Mouse (Mus musculus) liver, embryonic 12.5 days (tissue): Measurements from ENCODE around the gene Osbpl6. TPM values are rescaled to one million over a fixed set of nuclear protein-coding genes. Genes with fewer than 3 reads are reported as not detected.

Experiments used
- ATAC-seq: fragments of 200-750 bp; cut with Nextera tagmentation; 2 replicates; pipeline ENCODE4 v1.8.0; 2017; ENCODE audit warnings: moderate number of reproducible peaks, mild to moderate bottlenecking, moderate library complexity
- H3K27ac ChIP-seq: fragments of 300-500 bp; sonication (generic); 2 replicates; pipeline ENCODE4 v1.5.1; 2016; ENCODE audit warnings: mild to moderate bottlenecking
- H3K27me3 ChIP-seq: fragments of 300-500 bp; sonication (generic); replicated peaks from 2 replicates; pipeline ENCODE4 v1.6.1; 2016; ENCODE audit warnings: mild to moderate bottlenecking, moderate library complexity
- H3K36me3 ChIP-seq: fragments of 300-500 bp; sonication (generic); 2 replicates; pipeline ENCODE4 v1.6.1; 2016; ENCODE audit warnings: mild to moderate bottlenecking, moderate library complexity
- H3K4me1 ChIP-seq: fragments of 300-500 bp; sonication (generic); 2 replicates; pipeline ENCODE4 v1.6.1; 2016
- H3K4me2 ChIP-seq: fragments of 300-500 bp; sonication (generic); 2 replicates; pipeline ENCODE4 v1.6.1; 2016; ENCODE audit warnings: mild to moderate bottlenecking, moderate library complexity
- H3K4me3 ChIP-seq: fragments of 300-500 bp; sonication (generic); 2 replicates; pipeline ENCODE4 v1.5.1; 2016; ENCODE audit warnings: mild to moderate bottlenecking, moderate library complexity
- H3K9ac ChIP-seq: fragments of 300-500 bp; sonication (generic); 2 replicates; pipeline ENCODE4 v1.6.1; 2016; ENCODE audit warnings: mild to moderate bottlenecking, moderate library complexity
- H3K9me3 ChIP-seq: fragments of 300-500 bp; sonication (generic); replicated peaks from 2 replicates; pipeline ENCODE4 v1.6.1; 2016; ENCODE audit warnings: mild to moderate bottlenecking, moderate library complexity
- WGBS: fragments of 180-500 bp; shearing (Covaris S2); methylation state at CpG from one replicate; pipeline ENCODE4 v1.1.7; 2016; ENCODE audit not compliant: insufficient replicate concordance; 5-methylcytosine and 5-hydroxymethylcytosine counted together
- polyA plus RNA-seq: library from polyadenylated mRNA; unstranded; fragments of >200 nt; fragmentation: Nextera tagmentation; extraction: Ambion mirVana; gene quantifications from 2 replicates; pipeline ENCODE4 v1.2.1, GENCODE M21; 2016

Gene Osbpl6
- polyA plus RNA-seq, 1 experiment from 2014 or later = 1.9 TPM

DNA sequence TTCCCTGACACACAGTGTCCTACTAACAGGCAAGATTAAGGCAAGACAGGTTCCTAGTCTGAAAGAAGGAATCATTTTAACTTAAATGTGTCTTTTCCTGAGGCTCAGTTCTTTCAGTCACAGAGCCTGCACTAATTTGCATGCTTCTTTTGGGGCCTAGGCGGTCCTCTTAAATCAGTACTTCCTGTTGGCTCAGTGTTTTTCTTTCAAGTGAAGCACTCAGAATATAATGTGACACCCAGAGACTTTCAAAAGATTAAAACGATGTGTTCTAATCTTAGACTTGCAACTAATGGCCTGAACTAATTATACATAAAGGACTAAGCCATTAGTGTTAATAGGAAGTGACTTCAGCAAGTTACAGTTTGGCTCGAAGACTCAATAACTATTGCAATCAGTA lies 23.0 kb downstream of the Osbpl6 start:
- H3K9ac ChIP-seq = no peak overlapping the region
- H3K4me3 ChIP-seq = no peak overlapping the region
- H3K4me2 ChIP-seq = no peak overlapping the region
- H3K4me1 ChIP-seq = no peaks in the 10 kb centered on the region
- no peaks in the 10 kb centered on the region for H3K36me3 ChIP-seq
- no peaks in the 10 kb centered on the region for H3K9me3 ChIP-seq
- no peak overlapping the region for H3K27ac ChIP-seq
- H3K27me3 ChIP-seq = no peaks in the 10 kb centered on the region
- 66% methylated on average over 3 of the region's 3 CpGs for WGBS
- ATAC-seq = no peak

DNA sequence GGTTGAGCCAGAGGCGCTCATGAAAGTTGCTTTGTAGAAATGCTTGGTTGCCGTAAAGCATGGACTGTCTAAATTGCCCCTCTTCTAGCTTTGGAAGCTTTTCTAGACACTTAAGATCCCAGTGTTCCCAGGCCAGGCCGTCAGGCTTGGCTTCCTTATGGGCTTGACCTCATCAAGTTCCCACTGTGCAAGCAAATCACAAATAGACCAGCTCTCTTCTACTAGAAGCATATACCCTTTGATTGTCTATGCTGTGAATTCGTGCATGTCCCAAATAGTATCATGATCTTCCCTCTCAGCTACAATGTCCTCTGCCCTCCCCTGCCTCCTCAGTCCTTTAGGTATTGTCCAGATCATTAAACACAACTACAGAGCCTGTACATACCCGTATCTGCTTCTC lies 23.5 kb downstream of the Osbpl6 start:
- H3K4me3 ChIP-seq = no peak overlapping the region
- ATAC-seq = no peak
- H3K9me3 ChIP-seq = no peaks in the 10 kb centered on the region
- H3K4me2 ChIP-seq = no peak overlapping the region
- 69% methylated on average over 5 of the region's 5 CpGs for WGBS
- H3K27me3 ChIP-seq = no peaks in the 10 kb centered on the region
- H3K27ac ChIP-seq = no peak overlapping the region
- no peak overlapping the region for H3K9ac ChIP-seq
- no peaks in the 10 kb centered on the region for H3K4me1 ChIP-seq
- no peaks in the 10 kb centered on the region for H3K36me3 ChIP-seq

DNA sequence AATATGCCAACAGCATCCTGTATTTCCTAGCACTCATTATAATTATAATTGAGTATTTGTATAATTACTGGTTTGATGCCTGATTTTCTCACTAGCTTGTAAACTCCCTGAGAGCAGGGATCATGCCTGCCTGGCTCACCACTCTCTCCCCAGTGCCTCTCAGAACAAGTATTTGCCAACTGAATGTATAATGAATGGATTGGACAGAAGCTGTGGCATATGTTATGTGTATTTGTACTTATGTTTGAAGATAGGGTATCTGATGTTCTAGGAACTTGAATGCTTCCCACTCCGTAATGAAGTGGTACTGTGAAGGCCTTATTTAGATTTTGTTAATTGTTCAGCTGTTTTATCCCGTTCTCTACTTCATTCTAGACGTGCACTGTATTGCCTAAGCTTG lies 24.2 kb downstream of the Osbpl6 start:
- no peak overlapping the region for H3K4me3 ChIP-seq
- no peaks in the 10 kb centered on the region for H3K36me3 ChIP-seq
- H3K4me1 ChIP-seq = no peaks in the 10 kb centered on the region
- H3K27me3 ChIP-seq = no peaks in the 10 kb centered on the region
- H3K9ac ChIP-seq = no peak overlapping the region
- H3K27ac ChIP-seq = no peak overlapping the region
- H3K9me3 ChIP-seq = no peaks in the 10 kb centered on the region
- no peak overlapping the region for H3K4me2 ChIP-seq
- WGBS = 64% methylated on average over 3 of the region's 3 CpGs
- ATAC-seq = no peak

DNA sequence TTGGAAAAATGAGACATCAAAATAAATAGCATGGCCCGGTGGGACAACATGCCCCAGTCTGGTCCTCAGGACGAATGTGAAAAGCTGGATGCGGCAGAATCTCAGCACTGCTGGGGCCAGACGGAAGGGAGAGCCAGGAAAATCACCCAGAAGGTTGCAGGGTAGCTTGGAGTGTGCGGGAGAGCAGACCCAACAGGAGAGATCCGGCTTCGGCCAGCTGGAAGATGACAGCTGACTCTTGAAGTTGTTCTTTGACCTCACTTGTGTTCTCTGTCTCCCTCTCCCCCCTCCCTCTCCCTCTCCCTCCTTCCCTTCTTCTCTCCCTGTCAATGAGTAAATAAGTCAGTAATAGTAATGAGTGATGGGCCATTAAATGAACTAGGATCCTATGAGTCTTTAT lies 27.9 kb downstream of the Osbpl6 start:
- Histone ChIP-seq H3K4me3 (no peak overlapping the region), H3K9ac (no peak overlapping the region), H3K27me3 (no peaks in the 10 kb centered on the region), H3K36me3 (no peaks in the 10 kb centered on the region), H3K27ac (no peak overlapping the region), H3K9me3 (no peaks in the 10 kb centered on the region), H3K4me1 (no peaks in the 10 kb centered on the region), H3K4me2 (no peak overlapping the region)
- 66% methylated on average over 7 of the region's 7 CpGs for WGBS
- no peak for ATAC-seq

- ATAC-seq = no peak
- Histone ChIP-seq H3K4me1 (no peaks in the 10 kb centered on the region), H3K4me2 (no peak overlapping the region), H3K27me3 (no peaks in the 10 kb centered on the region), H3K36me3 (no peaks in the 10 kb centered on the region), H3K9ac (no peak overlapping the region), H3K4me3 (no peak overlapping the region), H3K27ac (no peak overlapping the region), H3K9me3 (no peaks in the 10 kb centered on the region)
- WGBS = 66% methylated on average over 7 of the region's 7 CpGs
Observed at GRCm38 (mm10) chr2:76435667-76436239, 29.4 kb downstream of the Osbpl6 start.

GRCm38 (mm10) chr2:76437372-76437771 lies 31.1 kb downstream of the Osbpl6 start:
- H3K9me3 ChIP-seq = no peaks in the 10 kb centered on the region

GRCm38 (mm10) chr2:76439540-76439939 lies 33.2 kb downstream of the Osbpl6 start:
- Histone ChIP-seq H3K4me3 (no peak overlapping the region), H3K4me2 (no peak overlapping the region), H3K9ac (no peak overlapping the region), H3K27me3 (no peaks in the 10 kb centered on the region), H3K4me1 (no peaks in the 10 kb centered on the region), H3K9me3 (no peaks in the 10 kb centered on the region), H3K27ac (no peak overlapping the region), H3K36me3 (no peaks in the 10 kb centered on the region)
- no peak for ATAC-seq
- WGBS = 46% methylated on average over 2 of the region's 2 CpGs

More at GRCm38 (mm10) chr2:76437372-76437771, 31.1 kb downstream of the Osbpl6 start:
- ATAC-seq = no peak
- no peak overlapping the region for H3K4me2 ChIP-seq
- 73% methylated on average over 2 of the region's 2 CpGs for WGBS
- H3K27me3 ChIP-seq = no peaks in the 10 kb centered on the region
- H3K27ac ChIP-seq = no peak overlapping the region
- H3K4me3 ChIP-seq = no peak overlapping the region
- H3K9ac ChIP-seq = no peak overlapping the region
- H3K4me1 ChIP-seq = no peaks in the 10 kb centered on the region
- no peaks in the 10 kb centered on the region for H3K36me3 ChIP-seq

DNA sequence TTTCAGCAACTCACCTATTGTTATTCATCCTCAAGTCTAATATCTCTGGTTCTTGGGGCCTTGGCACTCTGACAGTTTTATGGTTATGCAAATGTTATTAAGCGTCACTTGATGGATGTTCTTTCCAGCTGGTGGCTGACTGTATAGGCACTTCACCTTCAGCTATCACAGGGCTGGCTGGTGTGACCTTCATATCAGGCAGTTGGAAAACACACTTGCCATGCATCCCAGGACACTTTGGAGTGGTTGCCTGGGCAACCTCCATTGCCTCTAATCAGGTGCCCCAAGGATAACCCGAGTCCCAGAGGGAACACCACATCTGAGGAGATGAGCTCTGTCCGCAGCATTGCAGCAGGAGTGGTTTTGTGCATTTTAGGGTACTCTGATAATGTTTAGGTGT lies 35.8 kb downstream of the Osbpl6 start:
- H3K9ac ChIP-seq = no peak overlapping the region
- H3K4me3 ChIP-seq = no peak overlapping the region
- H3K4me2 ChIP-seq = no peak overlapping the region
- H3K4me1 ChIP-seq = no peaks in the 10 kb centered on the region
- H3K27ac ChIP-seq = no peak overlapping the region
- H3K36me3 ChIP-seq = no peaks in the 10 kb centered on the region
- no peaks in the 10 kb centered on the region for H3K9me3 ChIP-seq
- H3K27me3 ChIP-seq = no peaks in the 10 kb centered on the region
- ATAC-seq = no peak
- 48% methylated on average over 3 of the region's 3 CpGs for WGBS

- Histone ChIP-seq H3K9ac (no peak overlapping the region), H3K4me1 (no peaks in the 10 kb centered on the region), H3K36me3 (no peaks in the 10 kb centered on the region), H3K9me3 (no peaks in the 10 kb centered on the region), H3K4me3 (no peak overlapping the region), H3K27me3 (no peaks in the 10 kb centered on the region), H3K27ac (no peak overlapping the region), H3K4me2 (no peak overlapping the region)
- WGBS = 74% methylated on average over 6 of the region's 6 CpGs
- ATAC-seq = no peak
Observed at GRCm38 (mm10) chr2:76449836-76450355, 43.6 kb downstream of the Osbpl6 start.

GRCm38 (mm10) chr2:76466723-76467122 lies 60.4 kb downstream of the Osbpl6 start:
- 79% methylated on average over 5 of the region's 5 CpGs for WGBS
- Histone ChIP-seq H3K4me3 (no peak overlapping the region), H3K27ac (no peak overlapping the region), H3K9me3 (no peaks in the 10 kb centered on the region), H3K36me3 (no peaks in the 10 kb centered on the region), H3K4me1 (no peaks in the 10 kb centered on the region), H3K4me2 (no peak overlapping the region), H3K27me3 (no peaks in the 10 kb centered on the region), H3K9ac (no peak overlapping the region)
- no peak for ATAC-seq

DNA sequence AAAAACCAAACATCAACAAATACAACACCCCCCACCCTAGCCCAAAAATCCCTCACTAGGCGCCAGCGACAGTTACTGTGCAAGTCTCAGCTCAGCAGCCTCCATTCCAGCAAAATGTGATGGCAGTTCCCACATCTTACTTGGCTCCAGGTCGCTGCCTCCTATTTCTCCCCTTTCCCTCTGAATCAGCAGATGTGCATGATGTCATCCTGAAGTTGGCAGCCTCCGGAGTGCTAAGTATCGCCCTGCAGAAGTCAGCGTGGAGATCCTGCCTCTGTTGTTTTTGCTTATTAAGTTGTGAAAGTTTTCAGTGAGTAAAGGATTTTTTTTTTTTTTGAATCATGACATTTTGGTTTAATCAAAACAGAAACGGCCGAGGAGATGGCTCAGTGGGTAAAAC lies 61.9 kb downstream of the Osbpl6 start:
- H3K27ac ChIP-seq = no peak overlapping the region
- no peaks in the 10 kb centered on the region for H3K27me3 ChIP-seq
- H3K4me1 ChIP-seq = no peaks in the 10 kb centered on the region
- H3K36me3 ChIP-seq = no peaks in the 10 kb centered on the region
- no peak for ATAC-seq
- 67% methylated on average over 8 of the region's 8 CpGs for WGBS
- no peak overlapping the region for H3K9ac ChIP-seq
- no peak overlapping the region for H3K4me3 ChIP-seq
- H3K9me3 ChIP-seq = no peaks in the 10 kb centered on the region
- H3K4me2 ChIP-seq = no peak overlapping the region

DNA sequence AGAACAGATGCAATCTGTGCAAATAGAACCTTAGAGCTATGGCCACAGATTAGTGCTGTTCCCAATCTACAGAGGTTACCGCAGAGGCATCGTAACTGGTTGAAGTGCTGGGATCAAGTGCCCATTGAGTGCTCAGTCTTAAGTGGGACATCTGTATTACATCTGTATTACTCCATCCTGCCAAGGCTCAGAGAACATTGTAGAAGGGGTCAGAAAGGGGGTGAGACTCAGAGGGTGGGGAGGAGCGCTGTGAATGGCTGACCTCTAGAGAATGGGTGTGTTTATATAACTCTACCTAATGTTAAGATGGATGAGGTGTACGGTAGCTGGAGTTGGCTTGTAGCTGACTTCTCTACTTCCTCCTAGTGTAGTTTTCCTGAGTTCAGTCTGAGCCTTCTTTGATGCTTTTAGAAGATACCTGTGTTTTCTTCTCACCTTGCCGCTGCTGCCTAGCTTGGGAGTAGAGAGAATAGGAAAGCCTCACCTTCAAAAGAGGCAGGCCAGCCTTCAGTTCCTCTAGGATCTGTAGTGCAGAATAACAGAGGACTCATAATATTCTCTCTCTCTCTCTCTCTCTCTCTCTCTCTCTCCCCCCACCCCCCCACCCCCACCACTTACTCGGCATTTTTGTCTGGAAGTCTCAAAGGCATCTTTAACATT lies 62.9 kb downstream of the Osbpl6 start:
- ATAC-seq = no peak
- WGBS = 79% methylated on average over 6 of the region's 6 CpGs
- Histone ChIP-seq H3K27me3 (no peaks in the 10 kb centered on the region), H3K27ac (no peak overlapping the region), H3K9me3 (no peaks in the 10 kb centered on the region), H3K9ac (no peak overlapping the region), H3K4me2 (no peak overlapping the region), H3K4me1 (no peaks in the 10 kb centered on the region), H3K36me3 (no peaks in the 10 kb centered on the region), H3K4me3 (no peak overlapping the region)

- no peak for ATAC-seq
- Histone ChIP-seq H3K36me3 (no peaks in the 10 kb centered on the region), H3K27ac (no peak overlapping the region), H3K4me1 (no peaks in the 10 kb centered on the region), H3K4me3 (no peak overlapping the region), H3K27me3 (no peaks in the 10 kb centered on the region), H3K9me3 (no peaks in the 10 kb centered on the region), H3K4me2 (no peak overlapping the region), H3K9ac (no peak overlapping the region)
- WGBS = 74% methylated on average over 8 of the region's 8 CpGs
Observed at GRCm38 (mm10) chr2:76469751-76470099, 63.4 kb downstream of the Osbpl6 start.
